Mouse (Mus musculus) mouse embryonic stem cell (cell line): ENCODE measurements around the gene Pik3c2g.

Experiments used
- in situ Hi-C, 2 experiments: fragments of 300-500 bp; cut with MboI; formaldehyde crosslinking; loops; 1 replicate in 1 of 2; 3 replicates in 1 of 2; pipeline ENCODE4 v1.14.3; 2019 to 2020; ENCODE audit warnings: low sequenced_read_pairs in 2 of 2, low pct_unique_long_range_greater_than_20kb in 1 of 2, mixed read lengths in 1 of 2; ENCODE audit not compliant: unreplicated experiment in 1 of 2

The Pik3c2g gene

DNA sequence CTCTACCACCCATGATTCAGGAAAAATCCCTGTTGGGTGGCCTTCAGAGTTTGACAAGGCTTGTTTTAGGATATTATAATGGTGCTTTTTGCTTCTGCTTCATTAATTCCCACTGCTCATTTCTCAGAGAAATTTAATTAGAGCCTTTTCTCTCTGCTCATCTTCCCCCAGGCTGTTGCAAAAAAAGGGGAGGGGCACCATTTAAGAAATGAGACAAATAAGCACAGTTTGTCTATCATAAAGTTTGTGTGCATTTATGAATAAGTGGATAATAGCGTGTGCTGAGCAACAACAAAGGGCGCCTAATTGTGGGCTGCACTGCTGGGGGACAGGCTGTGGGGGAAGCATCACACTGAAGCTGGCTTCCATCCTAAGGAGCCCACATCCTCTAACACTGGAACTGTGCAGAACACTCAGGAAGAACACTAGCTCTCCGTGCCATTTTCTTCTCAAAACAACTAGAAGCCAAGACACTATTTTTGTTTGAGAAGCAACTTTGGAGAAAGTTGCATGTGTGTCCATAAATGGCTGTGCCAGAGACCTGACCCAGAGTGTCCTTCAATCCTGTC, 131.5 kb downstream of the Pik3c2g start:
- in situ Hi-C loops: no loop called here

DNA sequence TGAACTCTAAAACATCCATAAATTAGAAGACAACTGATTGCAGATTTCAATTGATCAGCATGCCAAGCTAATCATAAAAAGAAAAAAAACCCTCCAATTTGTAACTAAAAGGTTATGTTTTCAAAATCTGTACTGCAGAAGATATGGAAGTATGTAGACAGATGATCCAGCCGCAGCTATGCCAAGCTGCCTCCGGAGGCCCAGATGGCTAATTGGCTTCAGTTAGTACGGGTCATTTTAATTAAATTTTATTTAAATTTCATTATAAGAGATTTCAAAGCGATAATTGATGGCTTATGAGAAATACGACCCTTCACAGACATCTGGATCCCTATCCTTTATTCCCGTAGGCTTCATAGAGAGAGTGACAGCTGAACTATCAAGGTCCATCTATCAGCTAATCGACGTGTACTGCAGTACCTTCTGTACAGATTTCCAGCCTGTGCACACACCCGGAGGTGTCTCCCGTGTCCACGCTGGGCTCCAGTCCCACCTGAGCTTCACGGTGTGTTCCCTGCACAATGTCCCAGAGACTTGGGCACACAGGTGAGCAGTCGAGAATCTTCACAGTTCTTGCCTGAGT, 132.7 kb downstream of the Pik3c2g start:
- in situ Hi-C loops: no loop called here

DNA sequence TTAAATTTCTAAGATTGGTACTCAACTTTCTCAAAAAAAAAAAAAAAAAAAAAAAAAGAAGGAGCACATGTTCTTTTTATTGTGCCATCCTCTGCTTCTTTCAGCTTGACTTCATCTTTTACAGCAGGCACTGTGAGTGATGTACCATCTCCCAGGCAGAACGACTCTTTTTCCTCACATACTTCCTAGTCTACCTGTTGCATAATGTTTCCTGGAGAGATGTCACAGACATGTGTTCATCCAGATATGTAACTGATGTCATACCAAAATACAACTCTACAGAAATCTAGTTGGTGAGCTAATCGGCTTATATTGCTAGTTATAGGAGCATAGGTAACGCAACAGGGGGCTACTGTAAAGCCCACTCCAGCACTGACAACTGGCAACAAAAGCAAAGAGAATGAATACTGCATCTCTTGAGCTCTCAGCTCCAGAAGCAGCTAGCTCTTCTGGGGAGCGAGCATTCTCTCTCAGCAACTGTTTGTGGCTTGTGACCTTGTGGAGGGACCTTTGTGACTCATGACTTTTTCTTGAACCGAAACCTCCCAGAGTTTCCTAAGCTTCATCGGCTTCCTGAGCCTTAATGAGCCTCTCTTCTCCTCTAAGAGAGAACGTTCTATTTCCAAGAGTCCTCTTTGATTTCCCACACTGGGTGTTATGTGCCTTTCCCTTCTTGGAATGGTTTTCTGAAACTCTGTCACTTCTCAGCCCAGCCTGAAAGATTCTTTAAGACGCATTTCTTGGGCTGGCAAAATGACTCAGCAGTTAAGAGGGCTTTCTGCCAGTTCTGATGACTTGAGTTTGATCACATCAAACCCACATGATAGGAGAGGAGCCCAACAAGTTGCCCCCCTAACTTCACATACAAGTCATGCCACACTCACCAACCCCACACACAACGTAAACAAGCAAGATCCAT, 148.9 kb downstream of the Pik3c2g start:
- in situ Hi-C loops: no loop called here

DNA sequence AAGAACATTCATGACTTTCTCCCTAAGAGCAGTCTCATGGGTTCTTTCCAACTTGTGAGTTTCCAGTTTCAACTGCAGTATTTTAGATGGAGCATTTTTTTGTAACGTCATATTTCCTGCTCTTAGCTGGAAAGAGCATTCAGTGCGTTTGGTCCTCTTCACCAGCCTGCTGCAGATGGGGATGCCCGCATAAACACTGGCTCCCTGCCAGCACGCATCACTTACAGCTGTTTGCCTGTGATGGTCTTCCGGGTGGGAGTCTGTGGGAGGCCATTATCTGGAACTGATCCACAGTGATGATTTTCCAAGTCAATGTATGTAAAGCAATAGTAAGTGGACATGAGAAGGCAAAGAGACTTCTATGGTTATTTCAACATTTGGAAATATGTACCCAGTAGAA, 151.3 kb downstream of the Pik3c2g start:
- in situ Hi-C loops: no loop called here

DNA sequence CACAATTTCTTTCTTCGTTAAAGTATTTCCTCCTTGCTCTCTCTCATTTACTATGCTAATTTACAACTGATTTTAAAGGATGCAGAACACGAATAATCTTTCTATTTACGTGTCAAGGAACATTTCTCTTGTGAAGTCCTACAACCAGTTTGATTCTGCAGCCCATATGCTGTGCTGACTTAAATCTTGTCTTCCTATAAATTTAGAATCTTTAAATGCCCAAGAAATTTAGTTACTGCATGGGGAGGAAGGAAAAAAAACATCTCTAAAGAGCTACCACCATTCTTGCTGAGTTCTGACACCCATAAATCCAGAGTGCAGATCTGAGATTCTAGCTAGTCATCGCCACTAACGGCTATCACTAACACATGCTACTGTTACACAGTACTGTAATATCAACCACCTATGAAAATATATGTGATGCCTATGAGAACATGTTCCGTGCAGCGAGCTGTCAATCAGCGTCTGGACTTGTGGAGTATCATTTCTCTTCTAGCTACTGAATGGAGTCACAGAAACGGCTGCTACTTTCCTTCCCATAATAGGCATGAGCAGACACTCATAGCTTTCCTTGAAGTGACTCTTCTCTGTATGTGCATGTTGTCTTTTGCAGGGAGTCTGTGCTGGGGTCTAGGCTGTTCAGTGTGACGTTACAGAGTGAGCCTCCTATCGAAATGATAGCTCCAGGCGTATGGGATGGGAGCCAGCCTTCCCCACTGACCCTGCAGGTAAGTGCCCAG, 155.8 kb downstream of the Pik3c2g start:
- in situ Hi-C loops: no loop called here

DNA sequence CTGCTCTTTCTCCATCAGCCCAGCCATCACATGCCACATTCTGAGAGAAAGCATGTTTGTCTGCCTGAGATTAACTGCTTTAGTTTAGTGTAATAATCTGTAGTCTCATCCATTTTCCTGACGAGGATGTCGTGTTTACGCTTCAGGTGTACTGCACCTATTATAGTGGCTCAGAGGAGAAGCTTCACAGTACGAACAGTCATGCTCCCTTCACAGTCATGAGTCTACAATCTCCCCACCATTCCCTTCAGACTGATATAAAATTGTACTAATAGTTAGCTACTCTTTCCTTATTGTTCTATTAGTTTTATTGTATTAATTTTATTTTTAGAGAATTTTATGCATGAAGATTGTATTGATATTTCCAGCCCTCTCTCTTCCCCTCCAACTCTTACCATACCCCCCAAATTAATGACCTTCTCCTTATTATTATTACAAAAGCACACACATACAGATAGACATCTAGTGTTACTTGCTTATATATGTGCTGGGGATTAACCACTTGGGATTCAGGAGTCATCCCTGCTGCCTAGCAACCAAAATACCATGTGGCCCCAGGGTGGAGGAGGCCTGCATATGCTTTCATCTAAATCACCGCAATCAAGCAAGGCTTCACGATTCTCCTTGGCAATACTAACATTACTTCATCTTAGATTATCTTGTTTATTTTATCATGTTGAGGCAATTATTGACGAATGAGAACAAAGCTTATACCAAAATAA, 159.9 kb downstream of the Pik3c2g start:
- in situ Hi-C loops: no loop called here

DNA sequence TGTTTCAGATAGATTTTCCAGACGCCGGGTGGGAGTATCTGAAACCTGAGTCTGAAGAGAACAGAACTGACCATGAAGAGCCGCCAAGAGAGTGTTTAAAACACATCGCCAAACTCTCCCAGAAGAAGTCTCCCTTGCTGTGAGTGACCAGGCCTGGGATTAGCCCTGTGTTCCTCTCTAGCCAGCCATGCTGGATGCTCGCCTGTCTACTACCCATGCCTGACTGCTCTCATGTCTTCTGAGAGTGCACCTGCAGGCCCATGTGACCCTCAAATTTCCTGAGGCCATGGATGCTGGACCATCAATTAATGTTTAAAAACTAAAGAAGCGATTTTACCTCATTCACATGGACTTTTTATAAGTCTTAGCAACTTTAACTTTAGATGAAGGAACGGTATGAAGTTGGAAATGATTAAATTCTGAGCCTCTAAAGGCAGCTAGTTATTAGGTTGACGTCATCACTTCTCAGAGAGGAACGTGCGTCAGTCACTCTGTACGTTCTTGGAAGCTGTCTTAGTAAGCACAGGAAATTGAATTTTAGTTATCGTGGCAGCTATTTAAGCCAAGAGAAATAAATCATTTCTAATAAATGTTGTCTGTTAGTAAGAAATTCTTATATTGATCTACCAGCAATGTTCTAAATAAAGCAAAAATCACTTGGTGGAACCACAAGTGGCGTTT, 161.2 kb downstream of the Pik3c2g start:
- in situ Hi-C loops: no loop called here

DNA sequence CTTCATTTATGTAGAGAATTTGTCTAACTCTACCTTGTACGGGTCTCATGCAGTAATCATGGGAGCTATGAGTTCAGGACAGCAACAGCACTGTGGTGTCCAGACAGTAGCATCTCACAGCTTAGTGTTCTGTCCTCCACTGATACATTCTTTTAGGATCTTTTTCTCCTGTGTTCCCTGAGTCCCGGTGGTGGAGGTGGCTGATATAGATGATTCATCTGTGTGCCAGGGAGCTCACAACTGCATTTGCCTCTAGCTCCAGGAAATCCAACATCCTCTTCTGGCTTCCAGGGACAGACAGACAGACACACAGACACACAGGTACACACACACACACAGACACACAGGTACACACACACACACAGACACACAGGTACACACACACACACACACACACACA, 163.6 kb downstream of the Pik3c2g start:
- in situ Hi-C loops: no loop called here

DNA sequence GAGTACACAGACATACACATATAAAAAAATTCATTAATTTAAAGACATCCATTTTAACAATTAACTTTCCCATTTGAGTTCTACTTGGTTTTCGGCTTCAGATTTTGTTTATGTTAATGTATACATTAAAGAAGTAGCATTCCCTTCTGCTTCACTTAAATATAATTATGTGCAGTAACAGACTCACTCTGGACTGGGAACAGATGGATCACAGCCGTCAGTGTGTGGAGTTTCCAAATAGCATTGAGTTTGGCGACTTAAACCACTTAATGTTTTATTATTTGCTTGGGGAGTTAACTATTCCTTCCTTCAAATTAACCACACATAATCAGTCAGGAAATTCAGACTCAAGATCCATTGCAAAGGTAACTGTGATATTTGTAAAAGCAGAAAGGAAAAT, 164.0 kb downstream of the Pik3c2g start:
- in situ Hi-C loops: no loop called here

DNA sequence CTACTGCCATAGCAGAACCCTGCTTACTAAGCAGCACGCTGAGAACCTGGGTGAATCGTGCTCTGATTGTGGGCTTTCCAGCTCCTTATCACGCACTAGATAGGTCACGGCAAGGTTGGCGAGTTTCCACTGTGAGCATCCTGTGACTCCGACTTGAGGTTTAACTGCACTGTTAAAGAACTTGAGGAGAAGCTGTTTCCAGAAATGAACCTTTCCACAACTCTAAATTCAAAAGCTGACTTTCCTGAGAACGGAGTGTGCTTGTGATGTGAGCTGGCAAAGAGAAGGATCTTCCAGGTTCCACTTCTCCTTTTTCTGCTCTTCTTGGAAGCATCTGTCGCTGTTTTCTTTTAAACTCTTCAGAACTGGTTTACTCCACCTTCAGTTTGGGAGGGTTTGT, 170.9 kb downstream of the Pik3c2g start:
- in situ Hi-C loops: no loop called here

DNA sequence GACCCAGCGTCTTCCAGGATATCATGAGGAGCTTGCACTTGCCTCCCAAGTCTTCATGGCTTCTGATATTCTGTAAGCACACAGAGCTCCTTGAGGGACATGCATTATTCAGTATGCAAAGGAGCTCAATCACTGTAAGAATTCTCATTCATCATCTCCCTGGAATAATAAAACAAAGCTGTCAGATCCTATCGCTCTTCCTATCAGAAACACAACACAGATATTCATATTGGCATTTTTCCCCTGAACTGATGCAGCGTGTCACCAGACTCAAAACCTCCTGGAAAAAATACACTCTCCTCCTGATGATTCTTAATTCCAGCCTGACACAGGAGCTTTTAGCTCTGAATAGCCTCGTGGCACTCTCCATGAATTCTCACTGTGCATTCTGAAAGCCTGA, 174.0 kb downstream of the Pik3c2g start:
- in situ Hi-C loops: no loop called here

DNA sequence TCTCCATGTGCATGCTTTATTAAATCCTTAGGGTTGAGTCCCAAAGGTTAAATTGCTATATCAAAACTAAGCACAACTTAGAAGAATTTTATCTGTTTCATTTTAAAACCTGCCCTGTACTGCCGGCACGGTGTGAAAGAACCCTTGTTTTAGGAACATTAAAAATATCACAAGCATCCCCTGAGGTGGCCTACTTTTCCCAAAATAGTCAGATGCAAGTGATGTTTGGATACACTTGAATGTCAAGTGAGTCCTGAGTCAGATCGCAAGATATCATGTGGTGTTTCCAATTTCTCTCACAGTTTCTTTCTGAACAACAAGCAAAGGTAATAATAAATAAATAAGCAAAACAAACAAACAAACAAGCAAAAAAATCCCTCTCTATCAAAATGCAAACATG, 177.4 kb downstream of the Pik3c2g start:
- in situ Hi-C loops: no loop called here

DNA sequence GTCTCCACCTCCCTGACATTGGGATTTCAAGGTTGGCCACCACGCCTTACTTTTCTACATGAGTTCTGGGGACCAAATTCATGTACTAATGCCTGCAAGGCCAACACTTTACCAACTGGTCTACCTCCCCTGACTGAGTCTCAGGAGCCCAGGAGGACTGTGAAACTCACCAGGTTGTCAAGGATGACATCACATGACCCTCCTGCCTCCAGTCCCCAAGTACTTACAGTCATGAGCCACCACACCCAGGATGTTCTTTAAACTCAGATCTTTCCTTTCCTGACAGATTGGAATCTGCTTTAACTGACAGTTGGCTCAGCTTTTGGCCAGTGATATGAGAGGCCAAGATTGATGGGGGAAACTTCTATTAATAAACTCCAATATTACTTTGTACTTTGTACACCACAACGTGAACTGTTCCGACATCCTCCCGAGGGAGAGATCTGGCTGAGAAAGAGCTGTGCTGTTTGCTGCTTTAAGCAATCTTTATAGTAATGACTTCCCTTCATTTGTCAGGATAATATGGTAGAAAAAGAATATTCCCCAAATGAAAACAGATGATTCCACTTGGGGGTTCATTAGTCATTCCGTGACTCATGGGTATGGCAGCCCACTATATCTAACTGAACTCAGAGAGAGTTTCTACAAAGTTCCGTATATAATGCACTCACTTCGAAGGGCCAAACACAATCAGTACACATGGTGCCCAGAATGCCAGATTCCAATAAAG, 182.9 kb downstream of the Pik3c2g start:
- in situ Hi-C loops: no loop called here

DNA sequence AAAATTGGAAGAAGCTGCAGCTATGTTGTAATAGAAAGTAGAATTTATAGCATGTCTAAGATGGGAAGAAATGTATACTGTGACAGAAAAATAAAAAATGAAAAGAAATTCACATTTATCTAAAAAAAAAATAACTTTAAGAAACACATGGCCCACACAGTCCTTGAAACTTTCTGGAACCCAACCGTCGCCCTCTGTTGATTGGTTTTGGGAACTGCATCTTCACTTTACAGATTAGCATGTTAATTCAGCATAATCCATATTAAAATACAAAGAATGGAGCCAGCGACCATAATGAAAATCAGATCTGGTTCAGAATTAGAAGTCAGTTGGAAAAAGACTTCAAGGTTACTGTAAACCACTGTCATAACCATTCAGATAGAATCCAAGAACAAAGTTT, 183.5 kb downstream of the Pik3c2g start:
- in situ Hi-C loops: no loop called here

DNA sequence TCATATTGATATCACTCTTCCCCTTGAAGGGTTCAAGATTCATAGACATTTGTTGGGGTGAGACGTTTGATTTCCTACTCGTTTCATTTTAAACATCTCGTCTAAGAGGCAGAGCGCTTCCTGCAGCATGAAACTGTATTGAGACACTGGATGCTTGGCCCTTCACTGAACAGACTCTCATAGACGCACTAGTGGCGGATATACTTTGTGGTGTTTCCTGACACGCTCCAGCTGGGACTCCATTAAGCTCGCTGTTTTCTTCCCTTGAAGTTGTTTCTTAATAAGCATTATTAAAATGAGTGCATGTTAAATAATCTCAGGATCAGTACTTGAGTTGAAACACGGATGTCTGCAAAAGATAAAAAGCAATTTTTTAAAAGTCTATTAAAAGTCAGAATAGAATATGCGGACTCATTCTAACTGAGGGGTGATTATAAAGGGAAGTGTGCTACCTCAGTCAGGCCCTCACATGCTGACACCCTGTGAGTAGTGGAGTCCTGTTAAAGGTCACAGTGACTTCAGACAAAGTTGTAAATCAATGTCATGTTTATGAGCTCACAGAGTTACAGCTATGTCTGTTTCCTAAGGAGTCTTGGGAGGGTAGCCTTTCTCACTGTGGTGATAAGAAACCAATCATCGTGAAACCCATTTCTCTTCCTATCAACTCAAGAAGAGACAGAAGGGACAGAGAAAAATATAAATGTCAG, 190.7 kb downstream of the Pik3c2g start:
- in situ Hi-C loops: no loop called here

DNA sequence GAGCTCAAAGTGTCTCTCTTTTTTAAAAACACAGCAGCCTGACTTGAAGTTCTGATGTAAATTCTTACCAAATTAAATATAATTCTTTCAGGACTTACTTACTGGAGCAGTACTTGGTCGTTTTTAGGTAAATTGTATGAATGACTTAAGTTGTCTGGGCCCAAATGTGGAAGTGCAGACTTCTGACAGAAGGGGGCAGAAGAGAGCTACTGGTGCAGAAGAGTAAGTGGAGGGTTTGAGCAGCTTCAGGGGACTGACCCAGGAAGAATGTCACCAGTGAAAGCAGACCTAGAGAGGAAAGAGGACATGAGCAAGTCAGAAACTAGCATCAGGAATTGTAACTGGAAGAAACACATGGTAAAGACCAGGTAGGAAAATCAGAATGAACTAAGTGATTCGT, 193.0 kb downstream of the Pik3c2g start:
- in situ Hi-C loops: no loop called here

DNA sequence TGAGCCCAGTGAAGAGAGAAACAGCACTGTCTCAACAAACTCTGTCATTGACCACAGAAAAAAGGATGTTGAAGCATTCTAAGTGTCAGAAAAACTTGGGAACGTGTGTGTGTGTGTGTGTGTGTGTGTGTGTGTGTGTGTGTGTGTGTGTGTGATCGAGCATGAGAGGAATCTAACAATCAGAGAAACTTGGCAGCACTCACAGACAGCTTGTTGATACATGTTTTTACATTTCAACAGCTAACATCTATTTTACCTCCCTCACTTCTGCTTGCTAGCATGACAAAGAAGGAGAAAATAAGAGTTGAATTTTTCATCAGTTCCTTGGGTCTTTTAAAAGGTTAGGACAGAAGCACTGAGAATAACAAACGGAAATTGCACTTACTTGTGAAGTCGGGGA, 202.5 kb downstream of the Pik3c2g start:
- in situ Hi-C loops: no loop called here
